Mouse (Mus musculus) ES-E14 (cell line): ENCODE data around the gene Cd70. TPM values are rescaled to one million over a fixed set of nuclear protein-coding genes. Genes with fewer than 3 reads are reported as not detected.
"Not testable (repeated sequence)": the region's sequence is repeated elsewhere in the genome, so short reads cannot be mapped to it uniquely, and the experiment has no call there.

Experiments
- DNase-seq: peaks from one replicate; pipeline ENCODE4 v3.0.0-alpha.2; 2013; ENCODE audit warnings: low read depth, low spot score
- H3K27ac ChIP-seq: 2 replicates; pipeline ENCODE4 v1.5.1; 2012; ENCODE audit warnings: low read depth, mild to moderate bottlenecking, low read length, moderate library complexity, mixed read lengths; ENCODE audit not compliant: poor library complexity, insufficient read depth, severe bottlenecking
- H3K36me3 ChIP-seq: 2 replicates; pipeline ENCODE4 v1.6.1; 2012; ENCODE audit warnings: mild to moderate bottlenecking, low read length, moderate library complexity, mixed read lengths; ENCODE audit not compliant: control insufficient read depth, poor library complexity, insufficient read depth, severe bottlenecking
- H3K4me1 ChIP-seq, 2 experiments: fragments of 150-350 bp in 1 of 2; sonication (generic) in 1 of 2; 2 replicates each; pipeline ENCODE4 v1.6.1; 2012; ENCODE audit warnings: low read length in 2 of 2, mild to moderate bottlenecking in 1 of 2, mixed read lengths in 1 of 2; ENCODE audit not compliant: control insufficient read depth in 2 of 2, insufficient read depth in 2 of 2, poor library complexity in 1 of 2
- H3K4me3 ChIP-seq, 2 experiments: fragments of 150-350 bp in 1 of 2; sonication (generic) in 1 of 2; 2 replicates each; pipeline ENCODE4 v1.5.1; 2012; ENCODE audit warnings: low read length in 2 of 2, low read depth in 1 of 2, mild to moderate bottlenecking in 1 of 2, mixed read lengths in 1 of 2; ENCODE audit not compliant: insufficient read depth in 1 of 2, poor library complexity in 1 of 2, severe bottlenecking in 1 of 2
- H3K9ac ChIP-seq: 2 replicates; pipeline ENCODE4 v1.6.1; 2012; ENCODE audit warnings: low read depth, mild to moderate bottlenecking, low read length, mixed read lengths; ENCODE audit not compliant: poor library complexity, insufficient read depth, severe bottlenecking
- H3K9me3 ChIP-seq: fragments of 150-350 bp; sonication (generic); 2 replicates; pipeline ENCODE4 v1.6.1; 2012; ENCODE audit warnings: low read depth, mild to moderate bottlenecking, low read length; ENCODE audit not compliant: control insufficient read depth, insufficient read depth
- CHD2 ChIP-seq: IDR thresholded peaks from 2 replicates; pipeline ENCODE4 v1.6.1; 2014; ENCODE audit warnings: mild to moderate bottlenecking, low read depth, low read length, inconsistent platforms
- HCFC1 ChIP-seq: IDR thresholded peaks from 2 replicates; pipeline ENCODE4 v1.6.1; 2012; ENCODE audit warnings: low read length, inconsistent platforms, borderline replicate concordance; ENCODE audit not compliant: insufficient read depth
- MAFK ChIP-seq: IDR thresholded peaks from 2 replicates; pipeline ENCODE4 v1.6.1; 2014; ENCODE audit warnings: mild to moderate bottlenecking, low read depth, low read length, inconsistent platforms; ENCODE audit not compliant: insufficient read depth
- ZC3H11A ChIP-seq: IDR thresholded peaks from 2 replicates; pipeline ENCODE4 v1.6.1; 2012; ENCODE audit warnings: low read depth, mild to moderate bottlenecking, inconsistent platforms, low read length, borderline replicate concordance
- ZNF384 ChIP-seq: IDR thresholded peaks from 2 replicates; pipeline ENCODE4 v1.6.1; 2012; ENCODE audit warnings: low read depth, low read length, inconsistent platforms
- in situ Hi-C, 2 experiments: fragments of 600-800 bp; cut with MboI; formaldehyde crosslinking; loops; one replicate each; pipeline ENCODE4 v1.15.1; 2025; ENCODE audit warnings: low sequenced_read_pairs in 2 of 2, inconsistent platforms in 1 of 2; ENCODE audit not compliant: unreplicated experiment in 2 of 2
- total RNA-seq: library from RNA; depleted of rRNA; stranded (reverse); fragments of 300-350 nt; gene quantifications from 2 replicates; pipeline ENCODE4 v1.2.3, GENCODE M21; 2012

Gene Cd70
- total RNA-seq, 1 experiment, result 1.2 TPM

- DNase-seq, result no peak
- Histone ChIP-seq H3K27ac (no peak overlapping the region), H3K4me3 (no peak overlapping the region), H3K36me3 (no peaks in the 10 kb centered on the region), H3K4me1 (no peaks in the 10 kb centered on the region; a peak in 1 of 4 replicates), H3K9me3 (no peaks in the 10 kb centered on the region), H3K9ac (no peak overlapping the region)
- TF ChIP-seq ZC3H11A (no peak), MAFK (no peak), CHD2 (no peak), ZNF384 (no peak), HCFC1 (no peak)
- in situ Hi-C loops, result no loop called here
Measured at GRCm38 (mm10) chr17:57139708-57140107, 9.9 kb downstream of the Cd70 start.

- TF ChIP-seq MAFK (no peak), HCFC1 (no peak), CHD2 (no peak)
- Histone ChIP-seq H3K4me1 (0 out of 4 replicates have a peak, but pooled peaks cover 0 to 2% of the 10 kb centered on the region in 2 experiments), H3K4me3 (no peak overlapping the region), H3K9ac (no peak overlapping the region), H3K36me3 (no peaks in the 10 kb centered on the region), H3K27ac (no peak overlapping the region), H3K9me3 (no peaks in the 10 kb centered on the region)
- no peak for DNase-seq
- in situ Hi-C loops, result no loop called here
Measured at GRCm38 (mm10) chr17:57138676-57139075, 10.9 kb downstream of the Cd70 start.

DNA sequence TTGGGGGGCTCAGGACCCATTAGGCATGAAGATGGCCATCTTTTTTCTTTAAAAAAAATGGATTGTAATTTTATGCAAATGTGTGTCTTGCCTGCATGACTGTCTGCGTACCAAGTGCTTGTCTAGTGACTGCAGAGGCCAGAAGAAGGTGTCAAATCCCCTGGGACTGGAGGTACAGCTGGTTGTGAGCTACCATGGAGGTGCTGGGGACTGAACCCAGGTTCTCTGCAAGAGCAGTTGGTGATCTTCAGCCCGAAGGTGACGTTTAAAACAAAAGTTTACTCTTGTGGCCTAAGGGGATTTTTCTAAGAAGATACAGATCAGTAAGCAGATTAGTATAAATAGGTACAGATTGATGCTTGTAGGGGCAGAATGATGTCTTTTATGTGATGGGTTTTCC is 13.9 kb downstream of the Cd70 start:
- Histone ChIP-seq H3K9me3 (no peaks in the 10 kb centered on the region), H3K27ac (no peak overlapping the region), H3K4me1 (0 out of 4 replicates have a peak, but pooled peaks cover 0 to 2% of the 10 kb centered on the region in 2 experiments), H3K4me3 (no peak overlapping the region), H3K36me3 (no peaks in the 10 kb centered on the region), H3K9ac (no peak overlapping the region)
- DNase-seq, result no peak
- in situ Hi-C loops, result no loop called here
- no peak for TF ChIP-seq CHD2
- no peak for TF ChIP-seq MAFK
- no peak for TF ChIP-seq HCFC1

GRCm38 (mm10) chr17:57134693-57135092 is 14.9 kb downstream of the Cd70 start:
- no peak overlapping the region for H3K27ac ChIP-seq
- no peak overlapping the region for H3K4me3 ChIP-seq
- no peak for TF ChIP-seq CHD2
- no peak for TF ChIP-seq HCFC1
- TF ChIP-seq MAFK, result no peak
- no peak for TF ChIP-seq ZC3H11A
- TF ChIP-seq ZNF384, result no peak
- H3K9me3 ChIP-seq, result no peaks in the 10 kb centered on the region
- no peak overlapping the region for H3K9ac ChIP-seq
- no peak for DNase-seq
- no peaks in the 10 kb centered on the region for H3K36me3 ChIP-seq
- in situ Hi-C loops, result no loop called here
- 0 out of 4 replicates have a peak, but pooled peaks cover 0 to 2% of the 10 kb centered on the region in 2 experiments for H3K4me1 ChIP-seq

DNA sequence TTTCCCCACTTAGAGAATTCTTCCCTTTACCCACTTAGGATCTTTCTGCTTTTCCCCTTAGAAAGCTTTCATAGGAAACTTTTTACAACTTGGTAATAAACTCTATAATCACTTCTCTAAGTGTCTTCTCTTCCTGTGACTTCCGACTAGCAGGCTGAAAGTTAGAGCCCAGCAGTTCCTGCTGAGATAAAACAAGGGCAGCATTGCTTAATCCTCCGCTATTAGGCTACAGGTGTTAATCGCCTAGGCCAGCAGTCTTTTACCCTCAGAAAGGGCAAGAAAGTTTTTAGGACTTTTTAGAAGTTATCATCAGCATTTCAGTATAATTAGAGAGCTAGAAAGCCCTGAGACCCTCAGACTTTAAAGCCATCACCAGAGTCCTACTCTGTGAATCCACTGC is 15.6 kb downstream of the Cd70 start:
- in situ Hi-C loops, DNase-seq: not testable (repeated sequence)

More for the DNA sequence above, 15.6 kb downstream of the Cd70 start:
- H3K36me3 ChIP-seq, H3K9me3 ChIP-seq, H3K27ac ChIP-seq, H3K9ac ChIP-seq, H3K4me3 ChIP-seq, H3K4me1 ChIP-seq: not testable (repeated sequence)
